Mouse (Mus musculus): ENCODE data around the gene Ppef2. TPM values are rescaled to one million over a fixed set of nuclear protein-coding genes. Genes with fewer than 3 reads are reported as not detected.
"Not testable (repeated sequence)": the region's sequence is repeated elsewhere in the genome, so short reads cannot be mapped to it uniquely, and the experiment has no call there.

Gene Ppef2
- total RNA-seq, 2 experiments from 2014 or later = 0.16 TPM; not detected in 1

DNA sequence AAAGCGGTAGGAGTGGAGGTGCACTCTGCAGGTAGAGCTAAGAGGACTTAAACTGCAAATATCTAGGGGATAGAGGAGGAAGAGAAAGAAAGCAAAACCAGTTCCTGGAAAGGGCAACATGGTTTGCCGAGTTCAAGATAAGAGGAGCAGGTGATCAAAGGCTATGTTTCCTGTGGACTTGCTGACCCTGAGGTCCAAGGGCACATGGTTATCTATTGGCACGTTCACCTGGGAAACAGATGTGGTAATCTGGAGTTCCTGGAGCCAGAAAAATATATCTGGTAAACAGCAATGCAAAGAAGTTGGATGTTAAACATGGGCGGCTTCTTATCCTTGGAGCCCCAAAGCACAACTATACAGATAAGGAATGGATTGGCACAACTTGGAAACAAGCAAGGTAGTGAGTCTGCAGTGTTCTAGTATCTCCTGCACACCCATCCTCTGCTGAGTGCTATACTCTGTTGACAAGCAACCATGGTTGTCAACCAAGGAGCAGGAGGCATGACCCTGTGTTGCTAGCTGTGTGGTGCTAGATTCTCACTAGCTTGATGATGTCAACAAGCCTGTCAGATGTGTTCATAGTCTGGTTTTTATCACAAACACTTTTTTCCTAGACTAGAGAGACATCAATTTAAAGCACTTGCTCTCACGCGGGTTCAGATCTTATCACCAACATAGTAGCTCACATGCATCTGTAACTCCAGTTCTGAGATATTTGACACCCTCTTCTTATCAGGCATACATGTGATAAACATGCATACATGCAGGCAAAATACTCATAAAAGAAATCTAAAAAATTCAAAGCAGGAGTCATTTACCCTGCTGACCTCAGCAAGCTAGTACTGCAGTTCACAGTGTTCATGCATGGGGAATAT, 51.7 kb downstream of the Ppef2 start:
- intact Hi-C loops (cut with DNase I) = no loop called here
- no peak for DNase-seq (ENCODE audit: low spot score)

DNA sequence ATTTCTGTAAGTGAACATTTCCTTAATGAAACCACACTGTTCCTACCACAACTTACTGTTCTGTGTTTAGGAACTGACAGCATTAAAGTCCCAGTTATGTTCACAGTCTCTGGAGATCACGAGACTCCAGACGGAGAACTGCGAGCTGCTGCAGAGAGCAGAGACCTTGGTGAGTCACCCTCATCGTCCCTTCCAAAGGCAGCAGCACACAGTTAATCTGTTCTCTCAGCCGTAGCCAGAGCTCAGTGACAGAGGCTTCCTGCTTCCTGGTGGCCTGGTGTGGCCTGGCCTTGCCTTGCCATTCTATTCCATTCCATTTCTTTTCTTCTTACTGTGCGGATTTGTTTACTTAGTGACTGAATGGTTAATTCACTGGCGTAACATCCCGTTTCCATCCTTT, 57.8 kb downstream of the Ppef2 start:
- no peak for DNase-seq (ENCODE audit: low spot score)
- intact Hi-C loops (cut with DNase I) = no loop called here

- no peak for DNase-seq (ENCODE audit: low spot score)
- intact Hi-C loops (cut with DNase I) = no loop called here
These were observed 58.9 kb downstream of the Ppef2 start for GRCm38 (mm10) chr5:92196895-92197811.

- DNase-seq (ENCODE audit: low spot score) = not testable (repeated sequence)
- intact Hi-C loops (cut with DNase I) = loop anchor here (2.0 kb wide), 1 partner anchor 43 kb away; no protein-coding TSS in a partner anchor
These were observed 60.4 kb downstream of the Ppef2 start for GRCm38 (mm10) chr5:92195716-92196115.

- intact Hi-C loops (cut with DNase I) = no loop called here
- DNase-seq (ENCODE audit: low spot score) = no peak
These were observed 67.1 kb downstream of the Ppef2 start for GRCm38 (mm10) chr5:92188881-92189483.

DNA sequence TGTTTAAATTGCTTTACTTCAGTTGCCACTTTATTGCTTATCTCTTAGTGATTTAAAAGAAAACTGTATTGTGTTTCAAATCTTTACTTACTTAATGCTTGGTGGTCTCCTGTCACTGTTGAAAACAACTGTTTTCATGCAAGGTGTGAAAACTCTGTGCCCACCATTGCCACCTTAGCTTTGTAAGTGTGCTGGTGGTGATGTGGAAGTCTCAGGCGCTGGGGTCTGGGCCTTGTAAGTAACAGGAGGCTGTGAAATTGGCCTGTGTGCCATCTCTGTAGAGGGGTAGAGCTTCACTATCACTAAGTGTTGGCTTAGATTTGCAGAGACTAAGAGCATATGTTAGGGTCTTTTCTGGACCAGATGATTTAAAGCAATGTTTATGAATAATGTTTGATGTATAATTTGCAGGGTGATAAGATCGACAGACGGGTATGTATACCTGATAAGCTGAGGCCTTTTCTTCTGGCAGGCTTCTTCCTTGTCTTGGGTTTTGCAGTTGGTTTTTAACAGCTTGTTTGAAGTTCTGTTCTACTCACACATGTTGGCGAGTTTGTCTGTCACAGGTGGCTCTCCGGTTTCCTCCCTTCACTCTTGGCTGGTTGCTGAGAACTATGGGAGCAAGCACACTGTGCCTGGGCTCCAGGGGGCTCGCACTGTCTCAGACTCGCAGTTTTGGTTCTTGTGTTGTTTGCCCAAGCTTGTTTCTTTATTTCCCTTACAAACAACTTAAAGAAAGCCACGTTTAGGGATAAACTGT, 72.8 kb downstream of the Ppef2 start:
- intact Hi-C loops (cut with DNase I) = no loop called here
- no peak for DNase-seq (ENCODE audit: low spot score)

Other genes starting within 250 kb of the Ppef2 start
- 1 to 10 TPM; 3.6 to 4.4 TPM for gene Cdkl2, start 212.4 kb downstream of the Ppef2 start, total RNA-seq (2021)
- 10 to 100 TPM; 64.4 to 67.9 TPM for gene G3bp2, start 172.6 kb downstream of the Ppef2 start, total RNA-seq (2021)
- 10 to 100 TPM; 38.2 to 38.3 TPM for gene Uso1, start 118.3 kb downstream of the Ppef2 start, total RNA-seq (2021)
- not detected for gene U90926, start 40.9 kb downstream of the Ppef2 start, total RNA-seq (2021)
- gene Naaa, start 21.9 kb upstream of the Ppef2 start, total RNA-seq (2021) = 10 to 100 TPM; 12.6 to 12.9 TPM
- gene Sdad1, start 54.2 kb upstream of the Ppef2 start, total RNA-seq (2021) = 10 to 100 TPM; 11.2 to 12.3 TPM
- gene Cxcl9, start 71.8 kb upstream of the Ppef2 start, total RNA-seq (2021) = 1 to 10 TPM; 1.7 to 2.6 TPM
- 100 to 1,000 TPM; 689 to 788 TPM for gene Art3, start 75.5 kb upstream of the Ppef2 start, total RNA-seq (2021)
- not detected for gene Cxcl10, start 92.6 kb upstream of the Ppef2 start, total RNA-seq (2021)
- 10 to 100 TPM; 16.5 to 17.0 TPM for gene Nup54, start 178.9 kb upstream of the Ppef2 start, total RNA-seq (2021)

Data from heart, postnatal 25 days (tissue).